In the genomic region with DNA sequence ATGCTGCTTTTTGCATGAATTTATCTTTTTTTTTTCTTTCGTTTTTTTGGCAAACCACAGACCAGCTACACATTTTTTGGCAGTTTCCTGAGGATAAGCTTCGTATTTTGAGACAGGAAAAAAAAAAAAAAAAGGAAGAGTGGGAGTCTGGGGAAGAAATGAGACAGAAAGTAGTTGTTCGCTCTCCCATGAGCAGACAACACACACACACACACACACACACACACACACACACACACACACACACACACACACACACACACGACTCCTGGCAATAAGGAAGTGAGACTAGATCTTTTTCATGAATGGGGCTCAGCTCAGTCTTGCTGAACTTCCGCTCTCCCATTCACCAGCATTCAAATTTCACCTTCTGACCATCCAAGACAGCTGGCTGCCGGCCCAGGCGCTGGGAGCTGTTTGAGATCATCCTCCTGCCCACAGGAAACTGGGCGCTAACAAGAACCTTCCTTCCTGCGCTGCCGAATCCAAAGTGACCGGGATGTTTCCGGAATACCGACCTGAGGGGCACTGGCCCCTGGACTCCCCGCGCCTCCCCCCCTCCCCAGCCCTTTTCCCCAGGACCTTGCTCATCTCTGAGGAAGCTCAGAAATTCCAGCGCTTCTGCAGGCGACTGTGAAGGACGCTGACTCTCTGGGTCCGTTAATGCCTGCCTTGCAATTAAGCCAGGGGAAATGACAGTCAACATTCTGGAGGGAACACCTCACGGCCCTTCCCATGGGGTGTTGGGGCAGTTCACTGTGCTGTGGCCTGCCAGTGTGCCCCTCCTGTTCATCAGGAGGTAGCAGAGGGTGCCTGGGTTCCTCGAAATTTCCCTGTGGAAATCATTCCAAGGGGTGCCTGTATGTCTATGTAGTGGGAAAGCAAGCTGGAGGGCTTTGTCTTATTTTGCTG, we compare ENCODE assay signal across 8 mouse cellular contexts.
DNase-seq lines count a peak whose midpoint lies in the region; ATAC-seq and TF ChIP-seq lines count a peak whose summit lies in the region.

No protein-coding gene starts in this region.

- peak overlapping the region; percentile 28 for H3K4me3 ChIP-seq in hindbrain, postnatal 0 days (ENCODE audit: low read length)

- peak; percentile 53 for ATAC-seq in activated CD4-positive, CD25-positive, alpha-beta regulatory T cell, adult 4 months
- ATAC-seq in hindbrain, postnatal 0 days: peak; percentile 67

- no peaks in the 10 kb centered on the region for H3K36me3 ChIP-seq in hindbrain, postnatal 0 days (ENCODE audit: insufficient read depth, low read length)

- H3K27me3 ChIP-seq in hindbrain, postnatal 0 days (ENCODE audit: insufficient read depth, low read length): no peaks in the 10 kb centered on the region

- H3K4me1 ChIP-seq in hindbrain, postnatal 0 days (ENCODE audit: insufficient read depth, low read length): peaks cover 5% of the 10 kb centered on the region; the same call in 1 of the 2 replicates

- peak overlapping the region; percentile 56; the same call in 1 of the 2 replicates for H3K27ac ChIP-seq in hindbrain, postnatal 0 days

- peak overlapping the region; percentile 63 for H3K4me2 ChIP-seq in hindbrain, postnatal 0 days (ENCODE audit: low read depth, low read length)

- WGBS in hindbrain, postnatal 0 days: 8% methylated on average over 21 of the region's 21 CpGs

- peak; percentile 39 to 68 for DNase-seq in cerebellum, postnatal 4 days (ENCODE audit: low spot score in 2 of 2)
- DNase-seq in gastrocnemius, adult 8-10 months (ENCODE audit: low spot score in 2 of 2): peak; percentile 33 to 50
- peak; percentile 78 for DNase-seq in hindbrain, postnatal 0 days (ENCODE audit: low spot score)
- peak; percentile 50 to 75 for DNase-seq in left cerebral cortex, adult 18-20 months (ENCODE audit: low spot score in 2 of 2)
- peak; percentile 90 for DNase-seq in lung, postnatal 36 days
- peak; percentile 41 for DNase-seq in retina, embryonic 14.5 days (ENCODE audit: low spot score)
- DNase-seq in thymus, postnatal 4 days: peak; percentile 46

- H3K9ac ChIP-seq in hindbrain, postnatal 0 days (replicated peaks; ENCODE audit: low read length): peak overlapping the region; percentile 47

- no peaks in the 10 kb centered on the region for H3K9me3 ChIP-seq in hindbrain, postnatal 0 days (ENCODE audit: low read length)

- no peak for TF ChIP-seq CTCF in hindbrain, postnatal 0 days (IDR thresholded peaks at IDR 0.05; ENCODE audit: low read depth)

Comparison
In these comparisons a context has a peak if more than half of its experiments do, and no peak if none do; other contexts are left out.
1. Peak in every context shown above with its lines: DNase-seq, ATAC-seq, H3K4me3 ChIP-seq and H3K27ac ChIP-seq.